Comparison of ENCODE assay signal across 9 mouse cellular contexts in genomic region chrX:42557284-42557683, GRCm38 (mm10). TPM values are rescaled to one million over a fixed set of nuclear protein-coding genes. Genes with fewer than 3 reads are reported as not detected.
DNase-seq lines count a peak whose midpoint lies in the region; ATAC-seq and TF ChIP-seq lines count a peak whose summit lies in the region.
"Had no signal": no experiment of that assay in that cellular context is flagged by ENCODE, and none has a peak within 500 bp of the region (broad histone marks: within the 10 kb centered on the region; RNA-seq: fewer than 3 reads in every experiment).

No protein-coding gene starts in this region.

- H3K4me3 ChIP-seq in limb, embryonic 14.5 days (replicated peaks; ENCODE audit: low read length) = no peak overlapping the region

- H3K27ac ChIP-seq in limb, embryonic 14.5 days (replicated peaks; ENCODE audit: low read depth, low read length) = no peak overlapping the region

- H3K36me3 ChIP-seq in limb, embryonic 14.5 days (ENCODE audit: control insufficient read depth, insufficient read depth, low read length) = no peaks in the 10 kb centered on the region

- peak; percentile 82 for ATAC-seq in inflammation-experienced regulatory T-cells, adult 6 months
- ATAC-seq in limb, embryonic 14.5 days (ENCODE audit: low FRiP score, low read depth) = no peak
- ATAC-seq in megakaryocyte, adult 5-6 weeks (ENCODE audit: poor library complexity, severe bottlenecking) = no peak

- no peak overlapping the region for H3K9ac ChIP-seq in limb, embryonic 14.5 days (ENCODE audit: low read depth, low read length, severe bottlenecking)

- DNase-seq in 3134 (ENCODE audit: extremely low read depth, insufficient read length, low spot score) (peak; percentile 1), 416B (ENCODE audit: low read depth) (peak; percentile 51)
- DNase-seq in adrenal gland, postnatal 10 days = peak; percentile 63
- peak; percentile 36 for DNase-seq in embryo, embryonic 9.5 days (ENCODE audit: extremely low spot score)
- DNase-seq in limb, embryonic 14.5 days (ENCODE audit: low spot score) = peak; percentile 35
- DNase-seq in retina, postnatal 7 days (ENCODE audit: low read depth, low spot score) = peak; percentile 44

- no peak overlapping the region for H3K4me2 ChIP-seq in limb, embryonic 14.5 days (replicated peaks; ENCODE audit: low read depth, low read length, severe bottlenecking)

- no peaks in the 10 kb centered on the region for H3K4me1 ChIP-seq in limb, embryonic 14.5 days (ENCODE audit: control insufficient read depth, insufficient read depth, low read length)

- H3K27me3 ChIP-seq in limb, embryonic 14.5 days (ENCODE audit: control insufficient read depth, insufficient read depth, low read length) = no peaks in the 10 kb centered on the region

- no peak for TF ChIP-seq POLR2A in limb, embryonic 14.5 days (IDR thresholded peaks at IDR 0.05; ENCODE audit: borderline replicate concordance, extremely low read depth, insufficient read depth, insufficient read length)

- WGBS in limb, embryonic 14.5 days = 28% methylated on average over 7 of the region's 7 CpGs

- H3K9me3 ChIP-seq in limb, embryonic 14.5 days (ENCODE audit: control insufficient read depth, low read length) = no peaks in the 10 kb centered on the region

RNA-seq across cellular contexts. Expression of gene Sh2d1a, which starts 55.0 kb away (rescaled TPM):
- total RNA-seq in adrenal gland, postnatal 10 days (2021) = 1 to 10 TPM in 1 of 2 experiments, under 1 TPM in 1; 0.63 to 1.1 TPM
- 100 to 1,000 TPM; 378 to 482 (median 406) TPM for polyA plus RNA-seq in inflammation-experienced regulatory T-cells, adult 6 months (2017; shearing (Covaris generic))
- 0.13 TPM in 2 replicates for polyA plus RNA-seq in limb, embryonic 14.5 days (2012; rRNA removed)
- 1.3 and 1.6 TPM in 2 replicates for polyA plus RNA-seq in limb, embryonic 14.5 days (2014; fragmentation: Nextera tagmentation; extraction: Ambion mirVana)
- 1.5 and 3.3 TPM in 2 replicates for total RNA-seq in megakaryocyte, adult 5-6 weeks (2015)
- 2.8 and 3.5 TPM in 2 replicates for total RNA-seq in megakaryocyte, adult 5-6 weeks (2017)
- polyA plus RNA-seq: heart, embryonic 14.5 days had no signal

Comparison
In these comparisons a context has a peak if more than half of its experiments do, and no peak if none do; other contexts are left out.
1. DNase-seq: peak in every context shown above with its lines; median percentile 63 in adrenal gland, postnatal 10 days; 51 in 416B; 44 in retina, postnatal 7 days; 36 in embryo, embryonic 9.5 days; 35 in limb, embryonic 14.5 days; 1 in 3134.